Comparison of ENCODE assay signal across 8 mouse cellular contexts in the genomic region with DNA sequence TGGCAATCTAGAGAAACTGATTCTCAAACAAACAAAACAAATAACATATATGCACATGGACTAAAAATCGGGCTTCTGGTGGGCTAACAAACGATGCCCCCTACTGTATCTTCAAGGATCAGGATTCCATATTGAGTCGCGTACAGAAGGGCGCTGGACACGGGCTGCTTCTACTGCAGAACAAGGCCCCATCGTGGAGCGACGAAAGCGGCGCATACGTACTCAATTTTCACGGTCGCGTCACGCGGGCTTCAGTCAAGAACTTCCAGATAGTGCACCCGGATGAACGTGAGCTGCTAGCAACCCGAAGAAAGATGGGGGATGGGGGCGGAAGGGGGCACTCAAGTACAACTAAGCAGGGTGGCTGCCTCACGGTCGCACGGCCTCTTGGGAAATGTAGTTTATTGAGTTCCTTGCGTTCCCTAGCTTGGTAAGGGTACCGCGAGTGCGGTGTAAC. TPM values are rescaled to one million over a fixed set of nuclear protein-coding genes. Genes with fewer than 3 reads are reported as not detected.
DNase-seq lines count a peak whose midpoint lies in the region; ATAC-seq lines count a peak whose summit lies in the region.

No protein-coding gene starts in this region.

- H3K9ac ChIP-seq in embryonic facial prominence, embryonic 13.5 days = peak overlapping the region; percentile 73
- H3K9ac ChIP-seq in heart, embryonic 11.5 days (ENCODE audit: low read depth, low read length) = peak overlapping the region; percentile 80
- H3K9ac ChIP-seq in kidney, embryonic 15.5 days = peak overlapping the region; percentile 64

- H3K4me3 ChIP-seq in erythroblast, embryonic 14.5 days (replicated peaks) = peak overlapping the region; percentile 87
- H3K4me3 ChIP-seq in embryonic facial prominence, embryonic 13.5 days = peak overlapping the region; percentile 51
- peak overlapping the region; percentile 57 for H3K4me3 ChIP-seq in heart, embryonic 11.5 days (ENCODE audit: low read depth, low read length)
- peak overlapping the region; percentile 59 for H3K4me3 ChIP-seq in kidney, embryonic 15.5 days (replicated peaks)

- H3K9me3 ChIP-seq in erythroblast, embryonic 14.5 days (ENCODE audit: control insufficient read depth, low read length) = peaks cover 4% of the 10 kb centered on the region
- H3K9me3 ChIP-seq in embryonic facial prominence, embryonic 13.5 days = no peaks in the 10 kb centered on the region
- H3K9me3 ChIP-seq in heart, embryonic 11.5 days (replicated peaks; ENCODE audit: control insufficient read depth, low read length) = no peaks in the 10 kb centered on the region
- H3K9me3 ChIP-seq in kidney, embryonic 15.5 days (replicated peaks) = no peaks in the 10 kb centered on the region

- peak overlapping the region; percentile 92 for H3K27ac ChIP-seq in embryonic facial prominence, embryonic 13.5 days
- H3K27ac ChIP-seq in heart, embryonic 11.5 days (ENCODE audit: low read depth, low read length) = peak overlapping the region; percentile 82
- H3K27ac ChIP-seq in kidney, embryonic 15.5 days = peak overlapping the region; percentile 92

- H3K4me1 ChIP-seq in erythroblast, embryonic 14.5 days (ENCODE audit: control insufficient read depth) = peaks cover 53% of the 10 kb centered on the region
- peaks cover 34% of the 10 kb centered on the region for H3K4me1 ChIP-seq in embryonic facial prominence, embryonic 13.5 days
- H3K4me1 ChIP-seq in heart, embryonic 11.5 days (ENCODE audit: control insufficient read depth, insufficient read depth, low read length) = peaks cover 14% of the 10 kb centered on the region
- peaks cover 52% of the 10 kb centered on the region for H3K4me1 ChIP-seq in kidney, embryonic 15.5 days

- peaks cover 72% of the 10 kb centered on the region for H3K36me3 ChIP-seq in erythroblast, embryonic 14.5 days (ENCODE audit: control insufficient read depth)
- H3K36me3 ChIP-seq in embryonic facial prominence, embryonic 13.5 days = peaks cover 17% of the 10 kb centered on the region
- no peaks in the 10 kb centered on the region for H3K36me3 ChIP-seq in heart, embryonic 11.5 days (ENCODE audit: control insufficient read depth, insufficient read depth, low read length)
- peaks cover 14% of the 10 kb centered on the region for H3K36me3 ChIP-seq in kidney, embryonic 15.5 days

- WGBS in embryonic facial prominence, embryonic 13.5 days = under 1% methylated on average over 28 of the region's 28 CpGs
- WGBS in heart, embryonic 11.5 days (ENCODE audit: insufficient replicate concordance) = under 1% methylated on average over 28 of the region's 28 CpGs
- under 1% methylated on average over 28 of the region's 28 CpGs for WGBS in kidney, embryonic 15.5 days

- no peaks in the 10 kb centered on the region for H3K27me3 ChIP-seq in erythroblast, embryonic 14.5 days (ENCODE audit: control insufficient read depth)
- H3K27me3 ChIP-seq in embryonic facial prominence, embryonic 13.5 days = no peaks in the 10 kb centered on the region
- H3K27me3 ChIP-seq in heart, embryonic 11.5 days (ENCODE audit: control insufficient read depth, insufficient read depth, low read length) = no peaks in the 10 kb centered on the region
- no peaks in the 10 kb centered on the region for H3K27me3 ChIP-seq in kidney, embryonic 15.5 days

- no peak for ATAC-seq in erythroblast, adult 5-6 weeks (replicated peaks; ENCODE audit: low FRiP score, poor library complexity, severe bottlenecking)
- peak; percentile 78 for ATAC-seq in embryonic facial prominence, embryonic 13.5 days (ENCODE audit: insufficient number of reproducible peaks, insufficient read depth, low FRiP score, low TSS enrichment, low read depth)
- no peak for ATAC-seq in heart, embryonic 11.5 days (replicated peaks; ENCODE audit: insufficient number of reproducible peaks, low FRiP score, low TSS enrichment)
- ATAC-seq in kidney, embryonic 15.5 days (replicated peaks; ENCODE audit: low FRiP score) = peak; percentile 57

- peak overlapping the region; percentile 61 for H3K4me2 ChIP-seq in embryonic facial prominence, embryonic 13.5 days
- peak overlapping the region; percentile 64 for H3K4me2 ChIP-seq in heart, embryonic 11.5 days
- H3K4me2 ChIP-seq in kidney, embryonic 15.5 days = peak overlapping the region; percentile 61

- DNase-seq in liver = peak; percentile 84
- DNase-seq in monocyte, adult 2 months (ENCODE audit: low read depth in 1 of 2, low spot score in 2 of 2) = peak; percentile 55 to 78
- DNase-seq in spleen, postnatal 14 days (ENCODE audit: low spot score in 2 of 2) = peak; percentile 65 to 78

RNA-seq across cellular contexts. Expression of a gene that starts 4.3 kb away (rescaled TPM):
- polyA plus RNA-seq in erythroblast, embryonic 14.5 days (2012) = 543 and 840 TPM in 2 replicates
- total RNA-seq in erythroblast, adult 5-6 weeks (2015; ENCODE audit: low replicate concordance) = 1,095 and 1,392 TPM in 2 replicates
- total RNA-seq in erythroblast, adult 5-6 weeks (2017; ENCODE audit: low replicate concordance) = 1,351 and 1,490 TPM in 2 replicates
- polyA plus RNA-seq in embryonic facial prominence, embryonic 13.5 days (2015; fragmentation: Nextera tagmentation; extraction: Ambion mirVana) = 22.9 and 23.0 TPM in 2 replicates
- polyA plus RNA-seq in heart, embryonic 11.5 days (2014; fragmentation: Nextera tagmentation; extraction: Ambion mirVana) = 28.5 and 28.8 TPM in 2 replicates
- 18.6 and 24.7 TPM in 2 replicates for polyA plus RNA-seq in kidney, embryonic 15.5 days (2015; fragmentation: Nextera tagmentation; extraction: Ambion mirVana)

RNA-seq across cellular contexts. Expression of a gene that starts 4.4 kb away (rescaled TPM):
- 0.42 and 1.0 TPM in 2 replicates for polyA plus RNA-seq in erythroblast, embryonic 14.5 days (2012)
- total RNA-seq in erythroblast, adult 5-6 weeks (2015; ENCODE audit: low replicate concordance) = 1.3 TPM in 1 of 2 replicates, not detected in the other
- total RNA-seq in erythroblast, adult 5-6 weeks (2017; ENCODE audit: low replicate concordance) = 2.8 and 9.9 TPM in 2 replicates
- polyA plus RNA-seq in embryonic facial prominence, embryonic 13.5 days (2015; fragmentation: Nextera tagmentation; extraction: Ambion mirVana) = 2.9 and 3.8 TPM in 2 replicates
- 1.1 TPM in 2 replicates for polyA plus RNA-seq in heart, embryonic 11.5 days (2014; fragmentation: Nextera tagmentation; extraction: Ambion mirVana)
- polyA plus RNA-seq in kidney, embryonic 15.5 days (2015; fragmentation: Nextera tagmentation; extraction: Ambion mirVana) = 4.5 and 5.1 TPM in 2 replicates

RNA-seq across cellular contexts. Expression of a gene that starts 11.6 kb away (rescaled TPM):
- 54.7 and 66.6 TPM in 2 replicates for polyA plus RNA-seq in erythroblast, embryonic 14.5 days (2012)
- 83.0 and 88.6 TPM in 2 replicates for total RNA-seq in erythroblast, adult 5-6 weeks (2015; ENCODE audit: low replicate concordance)
- total RNA-seq in erythroblast, adult 5-6 weeks (2017; ENCODE audit: low replicate concordance) = 487 and 671 TPM in 2 replicates
- polyA plus RNA-seq in embryonic facial prominence, embryonic 13.5 days (2015; fragmentation: Nextera tagmentation; extraction: Ambion mirVana) = 198 and 206 TPM in 2 replicates
- 165 and 186 TPM in 2 replicates for polyA plus RNA-seq in heart, embryonic 11.5 days (2014; fragmentation: Nextera tagmentation; extraction: Ambion mirVana)
- polyA plus RNA-seq in kidney, embryonic 15.5 days (2015; fragmentation: Nextera tagmentation; extraction: Ambion mirVana) = 221 and 252 TPM in 2 replicates

RNA-seq across cellular contexts. Expression of a gene that starts 32.9 kb away (rescaled TPM):
- 0.31 and 0.50 TPM in 2 replicates for polyA plus RNA-seq in erythroblast, embryonic 14.5 days (2012)
- total RNA-seq in erythroblast, adult 5-6 weeks (2015; ENCODE audit: low replicate concordance) = not detected in 2 replicates
- not detected in 2 replicates for total RNA-seq in erythroblast, adult 5-6 weeks (2017; ENCODE audit: low replicate concordance)
- polyA plus RNA-seq in embryonic facial prominence, embryonic 13.5 days (2015; fragmentation: Nextera tagmentation; extraction: Ambion mirVana) = 0.25 and 0.83 TPM in 2 replicates
- 0.31 and 1.5 TPM in 2 replicates for polyA plus RNA-seq in heart, embryonic 11.5 days (2014; fragmentation: Nextera tagmentation; extraction: Ambion mirVana)
- polyA plus RNA-seq in kidney, embryonic 15.5 days (2015; fragmentation: Nextera tagmentation; extraction: Ambion mirVana) = 11.8 and 14.8 TPM in 2 replicates

RNA-seq across cellular contexts. Expression of a gene that starts 33.2 kb away (rescaled TPM):
- polyA plus RNA-seq in erythroblast, embryonic 14.5 days (2012) = 0.01 and 0.02 TPM in 2 replicates
- total RNA-seq in erythroblast, adult 5-6 weeks (2015; ENCODE audit: low replicate concordance) = 3.3 TPM in 2 replicates
- 2.1 and 2.3 TPM in 2 replicates for total RNA-seq in erythroblast, adult 5-6 weeks (2017; ENCODE audit: low replicate concordance)
- polyA plus RNA-seq in embryonic facial prominence, embryonic 13.5 days (2015; fragmentation: Nextera tagmentation; extraction: Ambion mirVana) = 4.5 TPM in 2 replicates
- polyA plus RNA-seq in heart, embryonic 11.5 days (2014; fragmentation: Nextera tagmentation; extraction: Ambion mirVana) = 4.6 and 4.9 TPM in 2 replicates
- 3.3 and 3.5 TPM in 2 replicates for polyA plus RNA-seq in kidney, embryonic 15.5 days (2015; fragmentation: Nextera tagmentation; extraction: Ambion mirVana)

Comparison
In these comparisons a context has a peak if more than half of its experiments do, and no peak if none do; other contexts are left out.
1. ATAC-seq: peak in embryonic facial prominence, embryonic 13.5 days (single experiment) and kidney, embryonic 15.5 days (single experiment); none in erythroblast, adult 5-6 weeks (single experiment) and heart, embryonic 11.5 days (single experiment).
2. RNA of a gene that starts 4.3 kb away (polyA plus RNA-seq): 543 to 840 TPM in erythroblast, embryonic 14.5 days; 28.5 to 28.8 TPM in heart, embryonic 11.5 days, 18.6 to 24.7 TPM in kidney, embryonic 15.5 days and 22.9 to 23.0 TPM in embryonic facial prominence, embryonic 13.5 days; every median in the first group is over 10 times any median in the second.
3. Peak in every context shown above with its lines, with median percentiles within 50 percentile points of each other: H3K4me3 ChIP-seq, H3K27ac ChIP-seq, H3K4me2 ChIP-seq, H3K9ac ChIP-seq and DNase-seq.